Mouse (Mus musculus) spleen, postnatal 10 days (tissue): ENCODE measurements around the gene Hist1h4m.
"Not testable (repeated sequence)": the region's sequence is repeated elsewhere in the genome, so short reads cannot be mapped to it uniquely, and the experiment has no call there.

Experiments
- DNase-seq, 2 experiments: peaks; one replicate each; pipeline ENCODE4 v3.0.0; 2021 to 2022; ENCODE audit warnings: low spot score in 2 of 2

The Hist1h4m gene

GRCm38 (mm10) chr13:21810073-21810472 lies 1.5 kb upstream of the Hist1h4m start, which contains the start of the genes Hist1h2bq and Hist1h2ao:
Hist1h2bq (minus strand) TSS chr13:21810197.
Hist1h2ao (plus strand) TSS chr13:21810465.
- DNase-seq = not testable (repeated sequence)

DNA sequence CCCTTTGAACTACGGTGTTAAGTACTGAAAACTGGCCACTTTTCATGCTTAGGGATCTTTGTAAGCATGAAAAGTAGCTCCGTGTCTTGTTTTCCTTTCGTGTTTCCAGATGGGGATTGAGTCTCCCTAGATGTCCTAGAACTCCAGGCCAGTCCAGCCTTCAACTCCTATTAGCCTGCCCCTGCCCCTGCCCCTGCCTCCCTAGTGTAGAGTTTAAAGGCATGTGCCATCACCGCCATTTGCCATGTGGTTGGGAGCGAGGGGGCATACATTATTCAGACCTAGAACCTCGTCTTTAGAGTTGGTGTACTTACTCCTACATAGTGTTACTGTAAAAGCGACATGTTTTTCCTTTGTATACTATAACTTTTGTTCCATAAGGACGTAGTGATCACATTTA lies 472 bp upstream of the Hist1h4m start:
- DNase-seq = not testable (repeated sequence)

DNA sequence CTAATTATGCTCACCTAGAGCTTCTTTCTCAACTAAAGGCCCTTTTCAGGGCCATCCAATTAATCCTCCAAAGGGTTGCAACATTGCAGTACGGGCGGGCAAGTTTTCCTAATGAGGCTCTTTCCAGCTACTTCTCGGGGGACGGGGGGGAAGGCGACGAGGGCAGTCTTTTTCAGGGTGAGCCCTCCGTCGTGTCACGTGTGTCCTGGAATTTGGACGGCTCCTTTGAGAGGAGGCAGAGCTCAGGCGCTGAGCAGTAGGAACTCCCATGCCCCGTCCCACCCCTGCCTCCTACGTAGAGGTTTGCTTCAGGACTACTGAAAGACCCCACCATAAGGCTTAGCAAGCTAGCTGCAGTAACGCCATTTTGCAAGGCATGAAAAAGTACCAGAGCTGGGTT lies 546 bp downstream of the Hist1h4m start:
- peak in 1 of 2 experiments; percentile 23 for DNase-seq

GRCm38 (mm10) chr13:21820082-21820890 lies 8.7 kb downstream of the Hist1h4m start:
- DNase-seq = not testable (repeated sequence)

DNA sequence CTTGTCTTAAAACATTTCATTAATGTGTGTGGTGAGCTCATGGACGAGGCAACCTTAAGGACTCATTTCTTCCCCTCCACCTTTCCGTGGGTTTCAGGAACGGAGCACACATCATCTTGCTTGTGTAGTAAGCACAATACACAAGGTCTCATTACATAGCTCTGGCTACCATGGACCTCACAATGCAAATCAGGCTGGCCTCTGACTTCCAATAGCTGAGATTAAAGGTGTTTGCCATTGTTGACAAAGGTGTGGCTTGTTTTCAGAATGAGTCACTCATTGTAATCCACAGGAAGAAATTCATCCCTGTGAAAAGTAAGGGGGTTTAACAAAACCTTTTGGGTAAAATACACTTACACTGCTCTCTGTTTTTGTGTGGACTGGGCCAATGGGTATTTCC lies 17.0 kb downstream of the Hist1h4m start:
- no peak for DNase-seq

GRCm38 (mm10) chr13:21830344-21830743 lies 18.8 kb downstream of the Hist1h4m start:
- DNase-seq = peak; percentile 29 to 33

DNA sequence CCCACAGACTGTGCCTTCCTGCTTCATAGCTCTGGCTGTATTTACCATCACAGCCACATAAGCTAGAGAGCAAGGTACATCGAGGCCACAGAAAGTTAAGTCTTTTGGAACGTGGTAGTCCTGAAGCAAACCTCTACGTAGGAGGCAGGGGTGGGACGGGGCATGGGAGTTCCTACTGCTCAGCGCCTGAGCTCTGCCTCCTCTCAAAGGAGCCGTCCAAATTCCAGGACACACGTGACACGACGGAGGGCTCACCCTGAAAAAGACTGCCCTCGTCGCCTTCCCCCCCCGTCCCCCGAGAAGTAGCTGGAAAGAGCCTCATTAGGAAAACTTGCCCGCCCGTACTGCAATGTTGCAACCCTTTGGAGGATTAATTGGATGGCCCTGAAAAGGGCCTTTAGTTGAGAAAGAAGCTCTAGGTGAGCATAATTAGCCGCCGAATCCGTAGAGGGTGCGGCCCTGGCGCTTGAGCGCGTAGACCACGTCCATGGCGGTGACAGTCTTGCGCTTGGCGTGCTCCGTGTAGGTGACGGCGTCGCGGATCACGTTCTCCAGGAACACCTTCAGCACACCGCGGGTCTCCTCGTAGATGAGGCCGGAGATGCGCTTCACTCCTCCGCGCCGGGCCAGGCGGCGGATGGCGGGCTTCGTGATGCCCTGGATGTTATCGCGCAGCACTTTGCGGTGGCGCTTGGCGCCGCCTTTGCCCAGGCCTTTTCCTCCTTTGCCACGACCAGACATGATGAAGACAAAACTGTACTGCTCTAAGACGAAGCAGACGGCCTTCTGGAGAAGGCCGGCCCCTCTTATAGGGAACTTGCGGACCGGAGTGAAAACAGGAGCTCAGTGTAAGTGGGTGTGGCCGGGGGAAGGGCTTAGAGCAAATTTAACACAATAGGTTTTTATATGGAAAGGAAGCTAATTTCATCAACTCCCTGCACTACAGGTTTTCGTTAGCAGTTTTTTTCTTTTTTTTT lies 20.2 kb downstream of the Hist1h4m start, which contains the start of gene Hist1h4n:
Gene Hist1h4n (minus strand): TSS at position 779 of the 977 bp plus-strand sequence.
- DNase-seq = peak; percentile 40 to 45

DNA sequence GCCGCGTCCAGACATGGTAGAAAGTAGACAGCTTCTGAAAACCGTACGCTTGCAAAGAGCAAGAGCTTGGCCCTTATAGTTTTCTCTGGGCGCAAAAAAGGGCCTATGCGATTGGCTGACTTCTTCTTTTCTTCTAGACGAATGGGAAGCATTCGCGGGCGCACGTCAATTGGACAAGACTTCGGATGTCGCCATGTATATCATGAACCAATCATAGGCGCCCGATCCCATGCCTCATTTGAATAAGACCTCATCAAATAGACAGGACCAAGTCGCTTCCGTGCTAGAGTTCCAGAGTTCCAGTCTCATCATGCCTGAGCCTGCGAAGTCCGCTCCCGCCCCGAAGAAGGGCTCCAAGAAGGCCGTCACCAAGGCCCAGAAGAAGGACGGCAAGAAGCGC lies 21.9 kb downstream of the Hist1h4m start, which contains the start of the genes Hist1h2ap and Hist1h2br:
Gene Hist1h2ap (minus strand): TSS at position 47 of the 400 bp plus-strand sequence.
Gene Hist1h2br (plus strand): TSS at position 283 of the 400 bp plus-strand sequence.
- not testable (repeated sequence) for DNase-seq

DNA sequence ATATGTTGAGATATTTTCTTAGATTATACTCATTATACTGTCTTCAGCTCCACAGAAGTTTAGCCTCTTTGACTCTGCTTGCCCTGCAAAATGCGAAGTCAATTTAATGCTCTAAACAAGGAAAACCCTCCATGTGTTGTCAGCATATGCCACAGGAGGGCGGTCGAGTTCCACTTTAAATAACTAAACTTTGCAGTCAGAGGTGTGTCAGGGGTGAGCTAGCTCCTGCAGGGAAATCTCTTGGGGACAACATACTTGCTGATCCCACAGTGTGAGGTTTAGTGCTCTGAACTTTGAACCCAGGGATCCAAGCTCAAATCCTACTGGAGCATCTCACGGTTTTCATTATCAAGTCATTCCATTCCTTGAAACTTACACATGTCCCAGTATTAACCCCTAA lies 29.0 kb downstream of the Hist1h4m start:
- DNase-seq = not testable (repeated sequence)

- not testable (repeated sequence) for DNase-seq
Measured at GRCm38 (mm10) chr13:21846356-21846755, 34.8 kb downstream of the Hist1h4m start.

DNA sequence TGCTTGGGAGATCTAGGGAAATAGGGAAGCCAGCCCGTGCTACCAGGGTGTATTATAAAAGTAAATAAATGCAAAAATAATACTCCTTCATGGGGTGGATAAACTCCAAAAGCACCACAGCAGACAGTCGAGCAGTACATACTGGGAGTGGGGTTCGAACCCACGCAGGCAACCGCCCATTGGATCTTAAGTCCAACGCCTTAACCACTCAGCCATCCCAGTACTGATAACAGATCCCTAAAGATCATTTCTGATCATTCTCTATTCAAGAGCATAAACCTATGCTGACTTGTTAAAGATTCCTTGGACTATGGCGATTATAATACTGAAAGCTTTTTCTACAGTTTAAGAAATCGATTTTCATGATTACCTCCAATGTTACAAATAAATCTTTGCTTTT lies 36.3 kb downstream of the Hist1h4m start:
- no peak for DNase-seq

DNA sequence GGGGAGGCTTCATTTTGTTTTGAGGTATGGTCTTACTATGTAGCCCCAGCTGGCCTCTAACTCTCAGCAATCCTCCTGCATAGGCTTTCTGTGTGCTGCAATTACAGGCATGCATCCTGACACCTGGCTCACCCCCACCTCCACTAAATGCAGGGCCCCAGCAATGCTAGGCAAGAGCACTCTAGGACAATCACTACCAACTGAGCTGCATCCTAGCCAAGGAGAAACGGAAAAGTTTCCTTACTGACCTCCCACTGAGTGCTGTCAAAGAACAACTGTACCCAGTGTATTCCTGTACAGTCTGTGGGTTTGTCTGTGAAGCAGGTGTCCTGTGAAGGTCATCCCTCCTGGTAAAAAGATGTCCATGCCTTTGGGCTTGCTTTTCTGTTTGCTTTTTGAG lies 39.1 kb downstream of the Hist1h4m start:
- not testable (repeated sequence) for DNase-seq

- no peak for DNase-seq
Measured at GRCm38 (mm10) chr13:21852215-21852945, 40.8 kb downstream of the Hist1h4m start.

DNA sequence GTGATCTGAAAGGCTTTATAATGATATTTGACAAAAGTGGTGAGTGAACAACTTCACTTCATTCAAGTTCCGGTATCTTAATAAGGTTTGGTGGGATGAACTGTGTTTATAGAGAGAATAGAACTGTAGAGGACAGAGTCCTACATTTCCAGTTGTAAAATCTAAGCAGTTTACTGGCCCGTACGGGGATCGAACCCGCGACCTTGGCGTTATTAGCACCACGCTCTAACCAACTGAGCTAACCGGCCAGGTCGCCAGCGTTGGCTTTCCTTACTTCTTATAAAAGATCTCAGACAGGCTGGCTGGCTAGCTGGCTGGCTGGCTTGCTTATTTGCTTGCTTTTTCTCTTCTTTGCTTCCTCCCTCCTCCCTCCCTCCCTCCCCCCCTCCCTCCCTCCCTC lies 43.6 kb downstream of the Hist1h4m start:
- peak; percentile 69 to 78 for DNase-seq

- DNase-seq = peak; percentile 16 to 38
Measured at GRCm38 (mm10) chr13:21855698-21856162, 44.2 kb downstream of the Hist1h4m start.

GRCm38 (mm10) chr13:21861608-21862007 lies 50.1 kb downstream of the Hist1h4m start:
- DNase-seq = no peak
